14 mouse cellular contexts compared by ENCODE assay signal in the genomic region with DNA sequence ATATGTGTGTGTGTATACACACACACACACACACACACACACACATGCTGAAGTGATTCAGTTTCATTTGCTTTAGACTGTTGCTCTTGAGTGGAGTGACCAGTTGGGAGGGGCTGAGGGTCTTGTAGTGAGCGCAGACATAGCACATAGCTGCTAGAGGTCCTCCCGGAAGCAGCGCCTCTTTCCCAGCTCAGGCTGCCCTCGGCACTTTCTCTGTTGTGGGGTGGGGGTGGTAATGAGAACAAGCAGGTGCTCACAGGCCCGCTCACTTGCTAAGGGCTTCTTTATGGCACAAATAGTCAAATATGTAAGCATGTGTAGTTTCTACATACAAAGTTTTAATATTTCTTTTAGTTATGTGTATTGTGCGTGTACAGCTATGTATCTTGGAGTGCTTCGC.
DNase-seq lines count a peak whose midpoint lies in the region; ATAC-seq lines count a peak whose summit lies in the region.
"Had no signal": no experiment of that assay in that cellular context is flagged by ENCODE, and none has a peak within 500 bp of the region (broad histone marks: within the 10 kb centered on the region; RNA-seq: fewer than 3 reads in every experiment).

No protein-coding gene starts in this region.

- WGBS in embryonic facial prominence, embryonic 12.5 days = 66% methylated on average over 7 of the region's 7 CpGs
- 74% methylated on average over 7 of the region's 7 CpGs for WGBS in embryonic facial prominence, embryonic 10.5 days
- 72% methylated on average over 7 of the region's 7 CpGs for WGBS in kidney, embryonic 15.5 days
- WGBS in liver, embryonic 11.5 days = 36% methylated on average over 7 of the region's 7 CpGs
- WGBS in neural tube, embryonic 15.5 days = 82% methylated on average over 7 of the region's 7 CpGs

- no peak for DNase-seq in embryonic facial prominence, embryonic 10.5 days (ENCODE audit: low spot score)
- DNase-seq in kidney, postnatal 36 days = no peak
- DNase-seq in liver, embryonic 11.5 days (ENCODE audit: low spot score) = no peak
- DNase-seq in thymus, postnatal 10 days (ENCODE audit: low spot score in 2 of 2) = peak; percentile 44 to 57
- no peak for DNase-seq in layer of hippocampus, adult 8-10 months (ENCODE audit: low spot score in 2 of 2)
- DNase-seq: cerebellum, adult 8-10 months; kidney, adult 18-20 months; right cerebral cortex, postnatal 25 days had no signal

- no peaks in the 10 kb centered on the region for H3K9me3 ChIP-seq in embryonic facial prominence, embryonic 12.5 days
- no peaks in the 10 kb centered on the region for H3K9me3 ChIP-seq in embryonic facial prominence, embryonic 10.5 days
- no peaks in the 10 kb centered on the region for H3K9me3 ChIP-seq in kidney, embryonic 15.5 days (replicated peaks)
- H3K9me3 ChIP-seq in liver, embryonic 11.5 days (ENCODE audit: control insufficient read depth, low read length) = no peaks in the 10 kb centered on the region
- no peaks in the 10 kb centered on the region for H3K9me3 ChIP-seq in neural tube, embryonic 15.5 days (replicated peaks)
- H3K9me3 ChIP-seq: embryonic facial prominence, embryonic 13.5 days had no signal

- no peaks in the 10 kb centered on the region for H3K36me3 ChIP-seq in embryonic facial prominence, embryonic 12.5 days
- H3K36me3 ChIP-seq in embryonic facial prominence, embryonic 10.5 days (replicated peaks) = peaks cover 21% of the 10 kb centered on the region; the same call in 1 of the 2 replicates
- peaks cover 6% of the 10 kb centered on the region; the same call in 1 of the 2 replicates for H3K36me3 ChIP-seq in kidney, embryonic 15.5 days
- no peaks in the 10 kb centered on the region for H3K36me3 ChIP-seq in liver, embryonic 11.5 days (ENCODE audit: control insufficient read depth, insufficient read depth, low read length)
- H3K36me3 ChIP-seq in neural tube, embryonic 15.5 days = no peaks in the 10 kb centered on the region

- H3K4me1 ChIP-seq in embryonic facial prominence, embryonic 12.5 days = peaks cover 15% of the 10 kb centered on the region
- peaks cover 64% of the 10 kb centered on the region for H3K4me1 ChIP-seq in embryonic facial prominence, embryonic 10.5 days
- H3K4me1 ChIP-seq in kidney, embryonic 15.5 days = peaks cover 42% of the 10 kb centered on the region
- H3K4me1 ChIP-seq in liver, embryonic 11.5 days (replicated peaks; ENCODE audit: control insufficient read depth, insufficient read depth, low read length) = peaks cover 41% of the 10 kb centered on the region
- peaks cover 27% of the 10 kb centered on the region for H3K4me1 ChIP-seq in neural tube, embryonic 15.5 days

- H3K9ac ChIP-seq in embryonic facial prominence, embryonic 12.5 days = no peak overlapping the region
- no peak overlapping the region for H3K9ac ChIP-seq in kidney, embryonic 15.5 days
- peak overlapping the region; percentile 55 for H3K9ac ChIP-seq in liver, embryonic 11.5 days (ENCODE audit: low read depth, low read length)
- H3K9ac ChIP-seq in neural tube, embryonic 15.5 days (replicated peaks) = no peak overlapping the region
- H3K9ac ChIP-seq: embryonic facial prominence, embryonic 13.5 days had no signal

- no peak for ATAC-seq in embryonic facial prominence, embryonic 12.5 days (ENCODE audit: insufficient number of reproducible peaks, insufficient read depth, low FRiP score, low TSS enrichment)
- ATAC-seq in kidney, embryonic 15.5 days (replicated peaks; ENCODE audit: low FRiP score) = no peak; the same call in 1 of the 2 replicates
- peak; percentile 57 for ATAC-seq in liver, embryonic 11.5 days (replicated peaks; ENCODE audit: low FRiP score)
- ATAC-seq in neural tube, embryonic 15.5 days (ENCODE audit: low FRiP score) = no peak
- ATAC-seq: activated CD4-positive, CD25-positive, alpha-beta regulatory T cell, adult 4 months had no signal

- no peak overlapping the region for H3K4me3 ChIP-seq in embryonic facial prominence, embryonic 12.5 days
- no peak overlapping the region for H3K4me3 ChIP-seq in embryonic facial prominence, embryonic 10.5 days
- H3K4me3 ChIP-seq in kidney, embryonic 15.5 days (replicated peaks) = no peak overlapping the region
- H3K4me3 ChIP-seq in liver, embryonic 11.5 days (ENCODE audit: low read depth, low read length) = 0 out of 2 replicates have a peak overlapping the region, but pooled peaks have one; percentile 14
- H3K4me3 ChIP-seq in neural tube, embryonic 15.5 days (replicated peaks) = no peak overlapping the region
- H3K4me3 ChIP-seq: embryonic facial prominence, embryonic 13.5 days had no signal

- no peak overlapping the region for H3K4me2 ChIP-seq in embryonic facial prominence, embryonic 12.5 days (replicated peaks)
- H3K4me2 ChIP-seq in kidney, embryonic 15.5 days = no peak overlapping the region
- H3K4me2 ChIP-seq in liver, embryonic 11.5 days = peak overlapping the region; percentile 69
- H3K4me2 ChIP-seq in neural tube, embryonic 15.5 days = no peak overlapping the region
- H3K4me2 ChIP-seq: embryonic facial prominence, embryonic 13.5 days had no signal

- H3K27ac ChIP-seq in embryonic facial prominence, embryonic 12.5 days = 0 out of 2 replicates have a peak overlapping the region, but pooled peaks have one; percentile 23
- H3K27ac ChIP-seq in embryonic facial prominence, embryonic 10.5 days (replicated peaks) = no peak overlapping the region
- 0 out of 2 replicates have a peak overlapping the region, but pooled peaks have one; percentile 34 for H3K27ac ChIP-seq in kidney, embryonic 15.5 days
- peak overlapping the region; percentile 88 for H3K27ac ChIP-seq in liver, embryonic 11.5 days (ENCODE audit: low read depth, low read length)
- H3K27ac ChIP-seq in neural tube, embryonic 15.5 days (replicated peaks) = no peak overlapping the region
- H3K27ac ChIP-seq: embryonic facial prominence, embryonic 13.5 days; macrophage had no signal

- H3K27me3 ChIP-seq in embryonic facial prominence, embryonic 12.5 days = no peaks in the 10 kb centered on the region
- no peaks in the 10 kb centered on the region for H3K27me3 ChIP-seq in embryonic facial prominence, embryonic 10.5 days (replicated peaks; ENCODE audit: low read depth, poor library complexity, severe bottlenecking)
- H3K27me3 ChIP-seq in kidney, embryonic 15.5 days = no peaks in the 10 kb centered on the region
- no peaks in the 10 kb centered on the region for H3K27me3 ChIP-seq in liver, embryonic 11.5 days (replicated peaks; ENCODE audit: control insufficient read depth, insufficient read depth, low read length)
- no peaks in the 10 kb centered on the region for H3K27me3 ChIP-seq in neural tube, embryonic 15.5 days (replicated peaks)
- H3K27me3 ChIP-seq: embryonic facial prominence, embryonic 13.5 days had no signal

Comparison
In these comparisons a context has a peak if more than half of its experiments do, and no peak if none do; other contexts are left out.
1. H3K27ac ChIP-seq: peak in embryonic facial prominence, embryonic 12.5 days (single experiment), kidney, embryonic 15.5 days (single experiment) and liver, embryonic 11.5 days (single experiment); none in embryonic facial prominence, embryonic 10.5 days (single experiment) and neural tube, embryonic 15.5 days (single experiment).
2. DNase-seq: peak in thymus, postnatal 10 days (2 of 2); none in embryonic facial prominence, embryonic 10.5 days (single experiment), kidney, postnatal 36 days (0 of 2), liver, embryonic 11.5 days (single experiment) and layer of hippocampus, adult 8-10 months (0 of 2).